Mouse (Mus musculus): Measurements from ENCODE around the gene Fam196b. TPM values are rescaled to one million over a fixed set of nuclear protein-coding genes. Genes with fewer than 3 reads are reported as not detected.

Gene Fam196b
- polyA plus RNA-seq, 1 experiment from 2014 or later = 0.55 TPM

GRCm38 (mm10) chr11:34349453-34350056, 34.9 kb downstream of the Fam196b start:
- Histone ChIP-seq H3K9me3 (ENCODE audit: low read length) (no peaks in the 10 kb centered on the region), H3K36me3 (ENCODE audit: insufficient read depth, low read length) (no peaks in the 10 kb centered on the region), H3K9ac (replicated peaks; ENCODE audit: low read length) (no peak overlapping the region), H3K4me3 (ENCODE audit: low read length) (no peak overlapping the region), H3K27me3 (ENCODE audit: insufficient read depth, low read length) (no peaks in the 10 kb centered on the region), H3K27ac (ENCODE audit: low read length) (no peak overlapping the region), H3K4me1 (ENCODE audit: insufficient read depth, low read length) (0 out of 2 replicates have a peak, but pooled peaks cover 2% of the 10 kb centered on the region), H3K4me2 (replicated peaks; ENCODE audit: low read depth, low read length) (no peak overlapping the region)
- WGBS = 31% methylated on average over 10 of the region's 10 CpGs
- peak; percentile 54; the same call in 1 of the 2 replicates for ATAC-seq (ENCODE audit: low FRiP score, low TSS enrichment)

GRCm38 (mm10) chr11:34355406-34355805, 40.8 kb downstream of the Fam196b start:
- Histone ChIP-seq H3K27ac (ENCODE audit: low read length) (no peak overlapping the region), H3K27me3 (ENCODE audit: insufficient read depth, low read length) (no peaks in the 10 kb centered on the region), H3K4me2 (replicated peaks; ENCODE audit: low read depth, low read length) (no peak overlapping the region), H3K9me3 (ENCODE audit: low read length) (no peaks in the 10 kb centered on the region), H3K4me3 (ENCODE audit: low read length) (no peak overlapping the region), H3K36me3 (ENCODE audit: insufficient read depth, low read length) (no peaks in the 10 kb centered on the region), H3K4me1 (ENCODE audit: insufficient read depth, low read length) (no peaks in the 10 kb centered on the region), H3K9ac (replicated peaks; ENCODE audit: low read length) (no peak overlapping the region)
- 57% methylated on average over 12 of the region's 12 CpGs for WGBS
- ATAC-seq (ENCODE audit: low FRiP score, low TSS enrichment) = peak; percentile 39; the same call in 1 of the 2 replicates

DNA sequence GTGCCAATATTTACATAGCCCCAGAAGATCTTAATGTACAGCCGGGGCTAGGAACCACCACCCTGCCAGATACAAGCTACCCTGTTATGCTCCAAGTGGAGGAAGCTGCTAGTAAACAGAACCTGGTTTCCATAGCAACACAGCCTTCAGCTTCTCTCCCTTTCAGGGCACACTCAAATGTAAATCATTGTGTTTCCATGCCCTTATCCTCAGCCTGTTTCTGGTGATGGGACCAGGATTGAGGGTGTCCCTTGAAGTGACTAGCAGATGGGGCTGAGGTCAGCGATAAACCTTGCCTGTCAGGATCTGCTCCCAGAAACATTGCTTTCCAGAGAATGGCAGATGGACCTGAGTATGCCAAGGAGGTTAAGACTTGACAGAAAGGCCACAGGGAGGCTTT, 41.5 kb downstream of the Fam196b start:
- no peaks in the 10 kb centered on the region for H3K27me3 ChIP-seq (ENCODE audit: insufficient read depth, low read length)
- H3K4me2 ChIP-seq (replicated peaks; ENCODE audit: low read depth, low read length) = no peak overlapping the region
- no peak for ATAC-seq (ENCODE audit: low FRiP score, low TSS enrichment)
- H3K4me1 ChIP-seq (ENCODE audit: insufficient read depth, low read length) = no peaks in the 10 kb centered on the region
- H3K4me3 ChIP-seq (ENCODE audit: low read length) = no peak overlapping the region
- no peaks in the 10 kb centered on the region for H3K36me3 ChIP-seq (ENCODE audit: insufficient read depth, low read length)
- WGBS = 49% methylated on average over 2 of the region's 2 CpGs
- H3K9ac ChIP-seq (replicated peaks; ENCODE audit: low read length) = no peak overlapping the region
- no peak overlapping the region for H3K27ac ChIP-seq (ENCODE audit: low read length)
- no peaks in the 10 kb centered on the region for H3K9me3 ChIP-seq (ENCODE audit: low read length)

DNA sequence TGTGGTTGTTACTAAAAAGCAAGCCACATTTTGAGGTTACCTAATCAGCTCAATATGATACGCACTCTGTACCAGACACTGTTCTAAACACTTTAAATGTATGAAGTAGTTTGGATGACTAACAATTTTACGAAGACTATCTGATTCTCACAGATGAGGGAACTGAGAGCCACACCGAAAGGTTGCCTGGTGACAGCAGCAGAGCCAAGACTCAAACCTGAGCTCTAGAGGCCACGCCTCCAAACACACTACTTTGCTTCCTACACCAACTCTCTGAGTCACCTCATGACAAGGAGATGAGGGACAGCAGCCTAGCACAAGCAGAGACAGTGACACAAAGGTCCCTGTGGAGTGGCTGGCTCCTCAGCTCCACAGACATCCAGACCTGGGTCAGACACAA, 57.6 kb downstream of the Fam196b start:
- no peak overlapping the region for H3K27ac ChIP-seq (ENCODE audit: low read length)
- H3K27me3 ChIP-seq (ENCODE audit: insufficient read depth, low read length) = no peaks in the 10 kb centered on the region
- no peaks in the 10 kb centered on the region for H3K36me3 ChIP-seq (ENCODE audit: insufficient read depth, low read length)
- 90% methylated on average over 4 of the region's 4 CpGs for WGBS
- no peaks in the 10 kb centered on the region for H3K9me3 ChIP-seq (ENCODE audit: low read length)
- no peaks in the 10 kb centered on the region for H3K4me1 ChIP-seq (ENCODE audit: insufficient read depth, low read length)
- no peak overlapping the region for H3K4me3 ChIP-seq (ENCODE audit: low read length)
- no peak overlapping the region for H3K9ac ChIP-seq (replicated peaks; ENCODE audit: low read length)
- no peak overlapping the region for H3K4me2 ChIP-seq (replicated peaks; ENCODE audit: low read depth, low read length)
- no peak for ATAC-seq (ENCODE audit: low FRiP score, low TSS enrichment)

- H3K4me2 ChIP-seq (replicated peaks; ENCODE audit: low read depth, low read length) = no peak overlapping the region
- 77% methylated on average over 1 of the region's 1 CpGs for WGBS
- no peak for ATAC-seq (ENCODE audit: low FRiP score, low TSS enrichment)
These were observed 60.9 kb downstream of the Fam196b start for GRCm38 (mm10) chr11:34375557-34375956.

GRCm38 (mm10) chr11:34377649-34378048, 63.0 kb downstream of the Fam196b start:
- no peak for ATAC-seq (ENCODE audit: low FRiP score, low TSS enrichment)
- Histone ChIP-seq H3K4me2 (replicated peaks; ENCODE audit: low read depth, low read length) (no peak overlapping the region), H3K9me3 (ENCODE audit: low read length) (no peaks in the 10 kb centered on the region), H3K27me3 (ENCODE audit: insufficient read depth, low read length) (no peaks in the 10 kb centered on the region), H3K36me3 (ENCODE audit: insufficient read depth, low read length) (no peaks in the 10 kb centered on the region), H3K9ac (replicated peaks; ENCODE audit: low read length) (no peak overlapping the region), H3K4me1 (ENCODE audit: insufficient read depth, low read length) (no peaks in the 10 kb centered on the region), H3K4me3 (ENCODE audit: low read length) (no peak overlapping the region), H3K27ac (ENCODE audit: low read length) (no peak overlapping the region)
- 70% methylated on average over 6 of the region's 6 CpGs for WGBS

More at GRCm38 (mm10) chr11:34375557-34375956, 60.9 kb downstream of the Fam196b start:
- no peaks in the 10 kb centered on the region for H3K27me3 ChIP-seq (ENCODE audit: insufficient read depth, low read length)
- no peaks in the 10 kb centered on the region for H3K36me3 ChIP-seq (ENCODE audit: insufficient read depth, low read length)
- no peak overlapping the region for H3K27ac ChIP-seq (ENCODE audit: low read length)
- no peak overlapping the region for H3K9ac ChIP-seq (replicated peaks; ENCODE audit: low read length)
- no peak overlapping the region for H3K4me3 ChIP-seq (ENCODE audit: low read length)
- H3K9me3 ChIP-seq (ENCODE audit: low read length) = no peaks in the 10 kb centered on the region
- H3K4me1 ChIP-seq (ENCODE audit: insufficient read depth, low read length) = no peaks in the 10 kb centered on the region

- H3K4me1 ChIP-seq (ENCODE audit: insufficient read depth, low read length) = no peaks in the 10 kb centered on the region
- H3K27ac ChIP-seq (ENCODE audit: low read length) = no peak overlapping the region
- no peak for ATAC-seq (ENCODE audit: low FRiP score, low TSS enrichment)
- H3K4me2 ChIP-seq (replicated peaks; ENCODE audit: low read depth, low read length) = no peak overlapping the region
- no peaks in the 10 kb centered on the region for H3K27me3 ChIP-seq (ENCODE audit: insufficient read depth, low read length)
- no peaks in the 10 kb centered on the region for H3K9me3 ChIP-seq (ENCODE audit: low read length)
- H3K36me3 ChIP-seq (ENCODE audit: insufficient read depth, low read length) = no peaks in the 10 kb centered on the region
- 87% methylated on average over 3 of the region's 3 CpGs for WGBS
- H3K4me3 ChIP-seq (ENCODE audit: low read length) = no peak overlapping the region
- no peak overlapping the region for H3K9ac ChIP-seq (replicated peaks; ENCODE audit: low read length)
These were observed 68.9 kb downstream of the Fam196b start for GRCm38 (mm10) chr11:34383501-34383900.

DNA sequence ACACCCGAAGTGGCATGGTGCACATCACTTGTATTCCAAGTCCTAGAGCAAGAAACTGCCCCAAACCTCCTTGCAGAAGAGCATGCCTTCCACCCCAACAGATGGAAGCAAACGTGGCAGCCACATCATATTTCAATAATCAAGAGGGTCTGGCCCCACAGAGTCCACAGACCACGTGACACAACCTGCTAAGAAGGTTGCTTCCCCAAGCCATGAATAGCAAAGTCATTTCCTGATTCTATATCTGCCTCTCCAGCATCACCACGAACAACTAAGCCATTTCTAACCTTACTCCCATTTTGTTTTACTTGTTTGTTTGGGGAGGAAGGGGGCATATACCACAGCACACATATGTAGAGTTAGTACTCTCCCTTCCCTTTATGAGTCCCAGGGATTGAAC, 69.6 kb downstream of the Fam196b start:
- WGBS = 78% methylated on average over 4 of the region's 4 CpGs
- Histone ChIP-seq H3K4me3 (ENCODE audit: low read length) (no peak overlapping the region), H3K27ac (ENCODE audit: low read length) (no peak overlapping the region), H3K27me3 (ENCODE audit: insufficient read depth, low read length) (no peaks in the 10 kb centered on the region), H3K4me1 (ENCODE audit: insufficient read depth, low read length) (no peaks in the 10 kb centered on the region), H3K36me3 (ENCODE audit: insufficient read depth, low read length) (no peaks in the 10 kb centered on the region), H3K9me3 (ENCODE audit: low read length) (no peaks in the 10 kb centered on the region), H3K4me2 (replicated peaks; ENCODE audit: low read depth, low read length) (no peak overlapping the region), H3K9ac (replicated peaks; ENCODE audit: low read length) (no peak overlapping the region)
- ATAC-seq (ENCODE audit: low FRiP score, low TSS enrichment) = no peak

- ATAC-seq (ENCODE audit: low FRiP score, low TSS enrichment) = no peak
- Histone ChIP-seq H3K9ac (replicated peaks; ENCODE audit: low read length) (no peak overlapping the region), H3K4me3 (ENCODE audit: low read length) (no peak overlapping the region), H3K36me3 (ENCODE audit: insufficient read depth, low read length) (no peaks in the 10 kb centered on the region), H3K4me1 (ENCODE audit: insufficient read depth, low read length) (no peaks in the 10 kb centered on the region), H3K9me3 (ENCODE audit: low read length) (no peaks in the 10 kb centered on the region), H3K4me2 (replicated peaks; ENCODE audit: low read depth, low read length) (no peak overlapping the region), H3K27ac (ENCODE audit: low read length) (no peak overlapping the region), H3K27me3 (ENCODE audit: insufficient read depth, low read length) (no peaks in the 10 kb centered on the region)
- 63% methylated on average over 1 of the region's 1 CpGs for WGBS
These were observed 70.5 kb downstream of the Fam196b start for GRCm38 (mm10) chr11:34385001-34385688.

Data from kidney, embryonic 16.5 days (tissue).